32 mouse cellular contexts compared by ENCODE assay signal in the genomic region with DNA sequence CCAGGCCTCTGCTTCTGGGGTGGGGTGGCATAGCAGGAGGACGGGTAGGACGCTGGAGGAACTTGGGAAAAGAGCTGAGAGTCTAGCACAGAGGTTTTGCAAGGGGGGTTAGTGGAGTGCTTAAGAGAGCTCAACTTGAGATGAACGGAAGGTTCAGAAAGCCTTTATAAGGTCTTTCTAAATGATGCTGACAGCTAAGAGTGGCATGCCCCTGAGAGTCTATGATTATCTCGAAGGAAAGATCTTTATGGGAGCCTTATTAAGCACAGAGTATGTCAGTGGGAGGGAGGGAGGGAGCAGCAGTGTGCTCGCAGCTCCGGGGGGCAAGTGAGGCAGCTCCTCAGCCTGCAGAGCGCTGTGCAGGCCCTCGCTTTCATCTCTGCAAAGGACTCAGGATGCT. TPM values are rescaled to one million over a fixed set of nuclear protein-coding genes. Genes with fewer than 3 reads are reported as not detected.
DNase-seq lines count a peak whose midpoint lies in the region; ATAC-seq lines count a peak whose summit lies in the region.
"Had no signal": no experiment of that assay in that cellular context is flagged by ENCODE, and none has a peak within 500 bp of the region (broad histone marks: within the 10 kb centered on the region; RNA-seq: fewer than 3 reads in every experiment).

No protein-coding gene starts in this region.

- H3K9me3 ChIP-seq in forebrain, embryonic 16.5 days (ENCODE audit: control insufficient read depth, low read length), result no peaks in the 10 kb centered on the region
- no peaks in the 10 kb centered on the region for H3K9me3 ChIP-seq in forebrain, embryonic 15.5 days
- H3K9me3 ChIP-seq in heart, embryonic 13.5 days, result no peaks in the 10 kb centered on the region
- no peaks in the 10 kb centered on the region for H3K9me3 ChIP-seq in midbrain, embryonic 13.5 days
- H3K9me3 ChIP-seq: embryonic facial prominence, embryonic 15.5 days; hindbrain, embryonic 15.5 days; kidney, embryonic 15.5 days; stomach, embryonic 15.5 days had no signal

- no peak overlapping the region for H3K27ac ChIP-seq in forebrain, embryonic 16.5 days (ENCODE audit: low read length)
- no peak overlapping the region; the same call in 1 of the 2 replicates for H3K27ac ChIP-seq in forebrain, embryonic 15.5 days (replicated peaks)
- H3K27ac ChIP-seq in heart, embryonic 13.5 days (replicated peaks), result no peak overlapping the region
- H3K27ac ChIP-seq in midbrain, embryonic 13.5 days, result peak overlapping the region; percentile 32; the same call in 1 of the 2 replicates
- H3K27ac ChIP-seq: embryonic facial prominence, embryonic 15.5 days; hindbrain, embryonic 15.5 days; kidney, embryonic 15.5 days; liver, embryonic 14.5 days; macrophage; stomach, embryonic 15.5 days had no signal

- no peak overlapping the region for H3K4me3 ChIP-seq in forebrain, embryonic 16.5 days (replicated peaks; ENCODE audit: low read length)
- no peak overlapping the region for H3K4me3 ChIP-seq in forebrain, embryonic 15.5 days
- no peak overlapping the region for H3K4me3 ChIP-seq in heart, embryonic 13.5 days
- no peak overlapping the region for H3K4me3 ChIP-seq in midbrain, embryonic 13.5 days (replicated peaks)
- H3K4me3 ChIP-seq: embryonic facial prominence, embryonic 15.5 days; hindbrain, embryonic 15.5 days; kidney, embryonic 15.5 days; stomach, embryonic 15.5 days had no signal

- H3K36me3 ChIP-seq in forebrain, embryonic 16.5 days (ENCODE audit: control insufficient read depth, insufficient read depth), result no peaks in the 10 kb centered on the region
- no peaks in the 10 kb centered on the region for H3K36me3 ChIP-seq in forebrain, embryonic 15.5 days
- H3K36me3 ChIP-seq in heart, embryonic 13.5 days, result no peaks in the 10 kb centered on the region
- H3K36me3 ChIP-seq in midbrain, embryonic 13.5 days, result peaks cover 5% of the 10 kb centered on the region; the same call in 1 of the 2 replicates
- H3K36me3 ChIP-seq: embryonic facial prominence, embryonic 15.5 days; kidney, embryonic 15.5 days; stomach, embryonic 15.5 days had no signal

- ATAC-seq in forebrain, embryonic 16.5 days, result peak; percentile 37
- no peak for ATAC-seq in forebrain, embryonic 15.5 days (replicated peaks)
- no peak for ATAC-seq in heart, embryonic 13.5 days (ENCODE audit: extremely low read depth, insufficient number of reproducible peaks, low FRiP score, low TSS enrichment)
- ATAC-seq in midbrain, embryonic 13.5 days, result 0 out of 2 replicates have a peak, but pooled peaks have one; percentile 16
- ATAC-seq: inflammation-experienced regulatory T-cells, adult 6 months had no signal

- no peaks in the 10 kb centered on the region for H3K27me3 ChIP-seq in forebrain, embryonic 16.5 days (replicated peaks; ENCODE audit: control insufficient read depth, insufficient read depth, low read length)
- no peaks in the 10 kb centered on the region for H3K27me3 ChIP-seq in forebrain, embryonic 15.5 days
- no peaks in the 10 kb centered on the region; the same call in 1 of the 2 replicates for H3K27me3 ChIP-seq in heart, embryonic 13.5 days (replicated peaks)
- H3K27me3 ChIP-seq in midbrain, embryonic 13.5 days, result no peaks in the 10 kb centered on the region
- H3K27me3 ChIP-seq: embryonic facial prominence, embryonic 15.5 days; hindbrain, embryonic 15.5 days; kidney, embryonic 15.5 days; stomach, embryonic 15.5 days had no signal

- no peak overlapping the region for H3K4me2 ChIP-seq in forebrain, embryonic 16.5 days (ENCODE audit: low read length)
- no peak overlapping the region for H3K4me2 ChIP-seq in forebrain, embryonic 15.5 days (replicated peaks)
- H3K4me2 ChIP-seq in heart, embryonic 13.5 days, result no peak overlapping the region
- no peak overlapping the region for H3K4me2 ChIP-seq in midbrain, embryonic 13.5 days (replicated peaks)
- H3K4me2 ChIP-seq: embryonic facial prominence, embryonic 15.5 days; hindbrain, embryonic 15.5 days; kidney, embryonic 15.5 days; stomach, embryonic 15.5 days had no signal

- peaks cover 71% of the 10 kb centered on the region for H3K4me1 ChIP-seq in forebrain, embryonic 16.5 days (replicated peaks; ENCODE audit: control insufficient read depth, insufficient read depth, low read length)
- H3K4me1 ChIP-seq in forebrain, embryonic 15.5 days, result peaks cover 91% of the 10 kb centered on the region
- peaks cover 64% of the 10 kb centered on the region for H3K4me1 ChIP-seq in heart, embryonic 13.5 days
- H3K4me1 ChIP-seq in midbrain, embryonic 13.5 days (replicated peaks), result peaks cover 91% of the 10 kb centered on the region

- DNase-seq in heart, adult 18-20 months, result no peak
- peak; percentile 62 for DNase-seq in brain, adult 2 months (ENCODE audit: low read depth, low spot score)
- DNase-seq in MN1 (ENCODE audit: low spot score), result no peak
- no peak for DNase-seq in kidney, postnatal 36 days
- DNase-seq: adrenal gland, postnatal 14 days; cerebellum, adult 2 months; cerebellum, postnatal 14 days; gastrocnemius, postnatal 25 days; heart, adult 11 months; kidney, adult 11 months; kidney, postnatal 25 days; layer of hippocampus, postnatal 36 days; liver; lung, adult 2 months; lung, postnatal 10 days; right cerebral cortex, postnatal 25 days; thymus, postnatal 14 days had no signal

- whole genome bisulfite sequencing in forebrain, embryonic 16.5 days, result 24% methylated on average over 8 of the region's 8 CpGs
- 26% methylated on average over 8 of the region's 8 CpGs for WGBS in forebrain, embryonic 15.5 days
- 30% methylated on average over 8 of the region's 8 CpGs for WGBS in heart, embryonic 13.5 days
- 14% methylated on average over 8 of the region's 8 CpGs for WGBS in midbrain, embryonic 13.5 days

- no peak overlapping the region for H3K9ac ChIP-seq in forebrain, embryonic 16.5 days (replicated peaks; ENCODE audit: low read depth, low read length)
- no peak overlapping the region for H3K9ac ChIP-seq in forebrain, embryonic 15.5 days (replicated peaks)
- 0 out of 2 replicates have a peak overlapping the region, but pooled peaks have one; percentile 28 for H3K9ac ChIP-seq in heart, embryonic 13.5 days
- no peak overlapping the region for H3K9ac ChIP-seq in midbrain, embryonic 13.5 days (replicated peaks)
- H3K9ac ChIP-seq: embryonic facial prominence, embryonic 15.5 days; hindbrain, embryonic 15.5 days; kidney, embryonic 15.5 days; liver, embryonic 14.5 days; stomach, embryonic 15.5 days had no signal

RNA-seq across cellular contexts. Expression of a gene that starts 29.3 kb away (rescaled TPM):
- 174 and 187 TPM in 2 replicates for polyA plus RNA-seq in forebrain, embryonic 16.5 days (2015; fragmentation: Nextera tagmentation; extraction: Ambion mirVana)
- 167 and 173 TPM in 2 replicates for polyA plus RNA-seq in forebrain, embryonic 15.5 days (2015; fragmentation: Nextera tagmentation; extraction: Ambion mirVana)
- polyA plus RNA-seq in heart, embryonic 13.5 days (2015; fragmentation: Nextera tagmentation; extraction: Ambion mirVana), result 9.2 and 13.2 TPM in 2 replicates
- total RNA-seq in heart, adult 18-20 months (2021), result 10 to 100 TPM; 20.7 to 21.7 TPM
- polyA plus RNA-seq in midbrain, embryonic 13.5 days (2015; fragmentation: Nextera tagmentation; extraction: Ambion mirVana), result 125 and 140 TPM in 2 replicates
- total RNA-seq: hematopoietic stem cell, adult 5-6 weeks; megakaryocyte-erythroid progenitor cell, adult 5-6 weeks; MEL; neutrophil, adult 5-6 weeks had no signal
- polyA plus RNA-seq: macrophage had no signal

Comparison
In these comparisons a context has a peak if more than half of its experiments do, and no peak if none do; other contexts are left out.
1. ATAC-seq: peak in forebrain, embryonic 16.5 days (single experiment) and midbrain, embryonic 13.5 days (single experiment); none in forebrain, embryonic 15.5 days (single experiment) and heart, embryonic 13.5 days (single experiment).